Mouse (Mus musculus): ENCODE results near the gene Lamtor2.
A peak's percentile ranks its signal among the peaks of the same experiment; 100 is the strongest.

Gene Lamtor2

DNA sequence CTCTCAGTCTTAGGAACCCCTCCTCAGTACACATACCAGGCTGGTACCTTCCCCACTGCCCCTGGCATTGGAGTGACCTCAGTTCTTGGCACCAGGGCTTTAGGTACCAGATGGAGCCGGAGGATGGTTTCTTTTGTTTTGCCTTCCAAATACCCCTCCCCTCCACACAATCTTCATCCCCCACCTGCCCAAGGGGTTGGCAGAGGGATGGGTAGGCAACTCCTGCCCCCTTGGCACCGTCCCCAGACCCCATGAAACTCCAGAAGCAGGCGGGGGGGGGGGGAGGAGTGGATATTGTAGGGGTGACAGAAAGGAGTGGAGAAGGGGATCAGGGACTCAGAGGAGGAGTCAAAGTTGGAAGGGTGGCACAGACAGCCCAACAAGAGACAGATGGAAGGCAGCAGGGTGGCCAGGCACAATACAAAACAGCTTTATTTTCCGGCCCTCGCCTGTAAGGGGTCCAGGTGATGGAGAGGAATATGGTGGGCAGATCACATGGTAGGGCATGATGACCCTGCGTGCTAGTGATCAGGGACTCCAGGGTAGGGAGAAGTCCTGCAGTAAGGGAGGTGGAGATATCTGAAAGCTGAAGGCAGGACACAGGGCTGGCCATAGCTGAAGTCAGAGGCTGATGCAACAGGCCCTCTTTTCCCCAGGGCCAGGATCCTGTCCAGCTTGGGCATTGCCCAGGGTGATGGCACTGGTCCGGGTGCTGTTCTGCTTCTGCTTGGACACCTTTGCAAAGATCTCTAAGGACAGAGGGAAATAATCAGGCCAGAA is 11.1 kb downstream of the Lamtor2 start:
- no peak for DNase-seq

- no peak for DNase-seq
These were observed 12.8 kb downstream of the Lamtor2 start for GRCm38 (mm10) chr3:88540085-88540484.

DNA sequence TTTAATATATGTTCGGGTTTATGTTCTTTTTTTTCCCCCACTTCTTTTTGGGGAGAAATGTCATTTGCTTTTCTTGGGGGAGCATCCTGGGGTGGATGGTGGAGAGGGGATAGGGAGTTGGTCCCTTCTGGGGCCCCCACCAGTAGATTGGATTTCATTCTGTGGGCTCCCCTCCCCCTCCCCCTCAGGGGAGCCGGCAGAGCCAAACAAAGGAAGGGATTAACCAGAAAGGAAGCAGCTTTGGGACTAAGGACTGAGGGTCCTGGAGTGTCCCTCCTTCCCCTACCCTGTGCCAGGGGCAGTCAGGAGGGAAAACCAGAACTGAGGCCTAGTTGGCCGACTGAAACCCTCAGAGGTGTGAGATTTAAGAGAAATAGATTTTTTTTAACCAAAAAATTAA is 13.5 kb downstream of the Lamtor2 start:
- no peak for DNase-seq

DNA sequence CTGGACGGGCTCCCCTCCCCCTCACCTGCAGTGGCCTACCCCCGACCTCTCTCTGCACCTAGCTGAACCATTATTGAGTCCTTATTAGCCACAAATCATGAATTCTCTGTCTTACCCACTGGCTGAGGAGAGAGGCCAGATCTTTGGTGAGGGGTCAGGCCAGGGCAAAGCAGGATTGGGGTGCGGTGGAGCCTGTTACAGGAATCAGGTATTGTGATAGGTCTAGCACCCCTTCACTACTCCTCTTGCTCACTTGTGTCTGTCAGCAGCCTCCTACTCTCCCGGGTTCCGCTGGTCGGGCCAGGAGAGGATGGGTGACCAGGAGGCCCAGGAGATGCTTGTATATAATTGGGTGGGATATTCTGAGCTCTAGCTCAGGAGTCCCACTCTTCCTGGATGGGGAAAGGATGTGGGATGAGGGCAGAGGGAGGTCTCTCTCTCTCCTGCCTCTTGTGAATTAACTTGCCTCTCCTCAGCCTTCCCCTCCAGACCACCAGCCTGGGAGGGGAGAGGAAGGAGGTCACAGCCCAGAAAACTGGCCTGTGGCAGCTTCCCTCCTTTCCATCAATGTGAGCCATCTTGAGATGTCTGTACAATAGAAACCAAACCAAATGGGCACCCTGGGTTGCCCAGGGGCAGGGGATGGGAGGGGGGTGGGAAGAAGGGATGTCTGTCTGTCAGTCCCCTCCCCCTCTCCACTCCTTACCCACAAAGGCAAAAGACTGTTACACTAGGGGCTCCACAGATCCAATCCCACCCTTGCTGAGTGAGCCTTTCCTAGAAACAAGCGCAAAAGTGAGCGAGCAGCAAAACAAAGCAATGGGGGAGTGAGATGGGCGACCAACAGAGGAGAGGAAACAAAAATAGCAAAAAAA is 14.4 kb downstream of the Lamtor2 start:
- DNase-seq: no peak

GRCm38 (mm10) chr3:88537146-88537545 is 15.7 kb downstream of the Lamtor2 start:
- DNase-seq: no peak

DNA sequence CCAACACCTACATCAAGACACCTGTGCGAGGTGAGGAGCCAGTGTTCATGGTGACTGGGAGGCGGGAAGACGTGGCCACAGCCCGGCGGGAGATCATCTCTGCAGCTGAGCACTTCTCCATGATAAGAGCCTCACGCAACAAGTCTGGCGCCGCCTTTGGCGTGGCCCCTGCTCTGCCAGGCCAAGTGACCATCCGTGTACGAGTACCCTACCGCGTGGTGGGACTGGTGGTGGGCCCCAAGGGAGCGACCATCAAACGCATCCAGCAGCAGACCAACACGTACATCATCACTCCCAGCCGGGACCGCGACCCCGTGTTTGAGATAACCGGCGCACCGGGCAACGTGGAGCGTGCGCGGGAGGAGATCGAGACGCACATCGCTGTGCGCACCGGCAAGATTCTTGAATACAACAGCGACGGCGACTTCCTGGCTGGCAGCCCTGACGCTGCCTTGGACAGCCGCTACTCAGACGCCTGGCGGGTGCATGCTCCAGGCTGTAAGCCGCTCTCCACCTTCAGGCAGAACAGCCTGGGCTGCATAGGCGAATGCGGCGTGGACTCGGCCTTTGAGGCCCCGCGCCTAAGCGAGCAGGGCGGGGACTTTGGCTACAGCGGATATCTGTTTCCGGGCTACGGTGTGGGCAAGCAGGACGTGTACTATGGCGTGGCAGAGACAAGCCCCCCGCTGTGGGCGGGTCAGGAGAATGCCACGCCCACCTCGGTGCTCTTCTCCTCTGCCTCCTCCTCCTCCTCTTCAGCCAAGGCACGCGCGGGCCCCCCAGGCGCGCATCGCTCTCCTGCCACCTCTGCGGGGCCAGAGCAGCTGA is 16.6 kb downstream of the Lamtor2 start:
- peak; percentile 81 for DNase-seq

DNA sequence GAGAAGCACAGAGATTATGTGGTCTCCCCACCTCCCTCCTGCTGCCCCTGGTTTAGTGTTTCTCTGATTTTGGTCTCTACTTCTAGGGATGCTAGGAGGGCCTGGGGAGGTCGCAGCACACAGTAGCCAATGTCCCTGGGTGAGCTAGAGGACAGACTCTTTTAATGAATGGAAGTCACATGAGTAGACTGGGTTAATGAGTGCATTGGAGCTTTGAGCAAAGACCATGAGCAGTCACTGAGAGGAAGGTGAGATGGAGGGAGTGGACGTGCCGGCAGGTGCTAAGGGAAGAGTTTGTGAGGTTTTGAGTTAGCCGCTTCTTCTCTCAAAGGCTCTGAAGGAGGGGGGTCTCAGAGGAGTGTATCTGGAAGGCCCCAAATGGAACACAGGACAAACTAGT is 17.3 kb downstream of the Lamtor2 start:
- DNase-seq: no peak

GRCm38 (mm10) chr3:88535005-88535404 is 17.9 kb downstream of the Lamtor2 start:
- DNase-seq: no peak

- DNase-seq: no peak
These were observed 19.2 kb downstream of the Lamtor2 start for GRCm38 (mm10) chr3:88533706-88534105.

DNA sequence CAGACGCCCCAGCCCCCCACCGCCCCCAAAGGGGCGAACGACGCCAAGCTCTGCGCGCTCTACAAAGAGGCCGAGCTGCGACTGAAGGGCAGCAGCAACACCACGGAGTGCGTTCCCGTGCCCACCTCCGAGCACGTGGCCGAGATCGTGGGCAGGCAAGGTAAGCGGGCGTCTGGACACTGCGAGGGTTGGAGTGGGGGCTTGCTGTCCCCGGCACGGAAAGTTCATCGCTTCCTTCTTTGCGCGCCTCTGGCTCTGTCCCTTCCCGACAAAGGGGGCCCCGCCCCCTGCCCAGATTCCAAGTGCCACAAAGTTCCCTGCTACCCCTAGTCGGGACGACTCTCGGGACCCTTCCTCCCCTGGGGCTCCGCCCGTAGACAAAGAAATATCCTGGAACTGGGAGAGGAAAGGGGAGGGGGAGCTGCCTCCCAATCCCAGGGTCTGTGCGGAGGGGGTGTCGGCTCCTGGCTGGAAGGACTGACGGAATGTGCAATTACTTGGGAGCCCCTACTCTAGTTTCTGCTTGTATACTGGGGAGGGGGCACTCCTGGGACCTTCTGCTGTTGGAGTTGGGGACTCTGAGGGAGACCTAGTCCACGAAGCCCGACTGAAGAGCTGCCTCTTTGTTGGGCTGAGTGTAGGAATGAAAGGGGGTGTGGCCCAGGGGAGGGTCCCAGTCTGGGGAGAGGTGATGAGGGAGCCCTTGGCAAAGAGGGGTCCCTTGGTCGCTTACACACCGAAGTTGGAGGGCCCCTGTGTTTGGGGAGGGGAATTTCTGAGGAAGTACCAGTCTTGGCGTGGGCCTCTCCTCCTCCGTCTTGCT is 20.0 kb downstream of the Lamtor2 start:
- DNase-seq: no peak

DNA sequence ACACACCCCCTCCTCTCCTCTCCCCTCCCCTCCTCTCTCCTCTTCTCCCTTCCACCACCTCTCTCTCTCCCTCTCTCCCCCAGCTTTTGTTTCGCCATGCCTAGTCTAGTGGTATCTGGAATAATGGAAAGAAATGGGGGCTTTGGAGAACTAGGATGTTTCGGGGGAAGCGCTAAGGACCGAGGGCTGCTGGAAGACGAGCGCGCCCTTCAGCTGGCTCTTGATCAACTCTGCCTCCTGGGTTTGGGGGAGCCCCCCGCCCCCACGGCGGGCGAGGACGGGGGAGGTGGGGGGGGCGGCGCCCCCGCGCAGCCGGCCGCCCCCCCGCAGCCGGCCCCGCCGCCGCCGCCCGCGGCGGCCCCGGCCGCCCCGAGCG is 20.6 kb downstream of the Lamtor2 start, which contains the start of gene Mex3a:
Gene Mex3a (plus strand): TSS at position 97 of the 376 bp plus-strand sequence.
- DNase-seq: no peak

GRCm38 (mm10) chr3:88531348-88532298 is 21.3 kb downstream of the Lamtor2 start:
- DNase-seq: peak; percentile 89

- DNase-seq: no peak
These were observed 22.6 kb downstream of the Lamtor2 start for GRCm38 (mm10) chr3:88530082-88530864.

DNA sequence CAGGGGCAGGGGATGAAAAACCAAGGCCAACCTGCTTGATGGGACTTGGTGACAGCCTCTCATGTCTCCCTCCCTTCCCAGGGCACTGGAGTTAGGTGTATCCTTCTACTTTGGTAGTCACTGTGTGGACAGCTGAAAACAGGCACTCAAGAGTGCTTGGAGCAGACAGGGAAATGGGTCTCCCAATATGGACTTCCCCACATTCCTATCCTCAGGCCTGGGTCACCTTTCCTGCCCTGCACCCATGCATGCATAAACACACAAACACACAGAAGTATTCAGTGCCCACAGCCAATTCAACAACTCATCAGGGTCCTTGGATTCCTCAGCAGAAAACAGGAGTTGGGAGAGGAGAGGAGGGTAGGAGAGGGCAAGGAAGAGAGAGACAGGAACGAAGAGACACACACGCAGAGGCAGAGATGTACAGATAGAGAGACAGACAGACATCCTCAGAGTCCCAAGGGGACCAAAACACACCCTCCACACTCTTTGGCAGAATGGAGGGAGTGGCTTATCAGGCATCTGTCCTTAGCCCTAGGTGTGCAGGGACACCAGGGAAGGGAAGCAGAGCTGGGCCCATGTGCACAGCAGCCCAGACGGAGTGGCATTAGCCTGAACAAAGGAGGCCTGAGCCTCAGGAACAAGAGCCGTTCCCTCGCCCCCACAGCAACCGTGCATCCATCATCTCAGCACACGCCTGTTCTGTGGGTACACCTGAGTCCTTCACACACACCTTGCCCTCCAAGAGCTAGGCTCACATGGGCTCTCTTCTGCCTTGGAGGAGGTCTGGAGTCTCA is 23.5 kb downstream of the Lamtor2 start:
- no peak for DNase-seq

- DNase-seq: no peak
These were observed 24.2 kb downstream of the Lamtor2 start for GRCm38 (mm10) chr3:88528646-88529045.

- no peak for DNase-seq
These were observed 25.3 kb downstream of the Lamtor2 start for GRCm38 (mm10) chr3:88527565-88527964.

GRCm38 (mm10) chr3:88526157-88527131 is 26.4 kb downstream of the Lamtor2 start:
- peak; percentile 77 for DNase-seq

- DNase-seq: no peak
These were observed 27.9 kb downstream of the Lamtor2 start for GRCm38 (mm10) chr3:88525021-88525420.
